ENCODE assay signal across 9 mouse cellular contexts in the genomic region with DNA sequence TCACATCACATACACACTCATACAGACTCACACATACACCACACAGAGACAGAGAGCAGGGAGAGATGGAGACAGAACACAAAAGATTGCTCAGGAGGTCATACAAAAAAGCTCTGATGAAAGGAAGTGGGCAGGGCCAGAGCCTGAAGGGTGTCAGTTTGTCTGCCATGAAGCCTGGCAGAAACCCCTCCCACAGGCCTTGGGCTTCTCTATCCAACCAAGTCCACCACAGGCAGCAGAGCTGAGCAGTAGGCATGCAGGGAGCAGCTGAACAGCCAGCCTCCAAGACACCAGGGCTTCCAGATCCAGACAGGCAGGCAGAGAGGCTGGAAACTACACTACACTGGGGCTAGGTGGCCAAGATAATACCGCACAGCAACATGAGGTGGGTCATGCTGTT. TPM values are rescaled to one million over a fixed set of nuclear protein-coding genes. Genes with fewer than 3 reads are reported as not detected.
DNase-seq lines count a peak whose midpoint lies in the region; ATAC-seq and TF ChIP-seq lines count a peak whose summit lies in the region.
"Had no signal": no experiment of that assay in that cellular context is flagged by ENCODE, and none has a peak within 500 bp of the region (broad histone marks: within the 10 kb centered on the region; RNA-seq: fewer than 3 reads in every experiment).

No protein-coding gene starts in this region.

- intact Hi-C loops in gastrocnemius, postnatal 14 days (cut with DNase I; ENCODE audit: low total_unique reads), result no loop called here

- no peak for ATAC-seq in lung, embryonic 15.5 days (ENCODE audit: borderline replicate concordance, extremely low read depth, low FRiP score, low TSS enrichment)
- ATAC-seq in forebrain, postnatal 0 days, result peak; percentile 55; the same call in 1 of the 2 replicates
- no peak for ATAC-seq in midbrain, embryonic 15.5 days (replicated peaks)
- no peak for ATAC-seq in liver, embryonic 11.5 days (replicated peaks; ENCODE audit: low FRiP score)

- no peak overlapping the region for H3K4me2 ChIP-seq in lung, embryonic 15.5 days
- no peak overlapping the region for H3K4me2 ChIP-seq in forebrain, postnatal 0 days (ENCODE audit: low read depth)
- no peak overlapping the region for H3K4me2 ChIP-seq in midbrain, embryonic 15.5 days
- no peak overlapping the region for H3K4me2 ChIP-seq in liver, embryonic 11.5 days

- no peak for TF ChIP-seq CTCF in cortical plate, adult 2 months (IDR thresholded peaks at IDR 0.05; ENCODE audit: extremely low read depth, insufficient read depth, low read length)
- TF ChIP-seq CTCF in forebrain, postnatal 0 days (IDR thresholded peaks at IDR 0.05; ENCODE audit: low read depth), result no peak

- 0 out of 2 replicates have a peak, but pooled peaks have one; percentile 18 for TF ChIP-seq POLR2A in cortical plate, adult 2 months (IDR thresholded peaks at IDR 0.05; ENCODE audit: extremely low read depth, insufficient read depth, low read length)

- H3K4me3 ChIP-seq in lung, embryonic 15.5 days, result no peak overlapping the region
- no peak overlapping the region for H3K4me3 ChIP-seq in cortical plate, adult 2 months (ENCODE audit: insufficient read depth, low read length)
- H3K4me3 ChIP-seq in forebrain, postnatal 0 days (ENCODE audit: low read depth, low read length), result no peak overlapping the region
- H3K4me3 ChIP-seq in midbrain, embryonic 15.5 days, result no peak overlapping the region
- H3K4me3 ChIP-seq in liver, embryonic 11.5 days (ENCODE audit: low read depth, low read length), result no peak overlapping the region

- H3K36me3 ChIP-seq in lung, embryonic 15.5 days, result peaks cover 14% of the 10 kb centered on the region
- peaks cover 24% of the 10 kb centered on the region for H3K36me3 ChIP-seq in forebrain, postnatal 0 days (ENCODE audit: insufficient read depth)
- H3K36me3 ChIP-seq in midbrain, embryonic 15.5 days (replicated peaks), result peaks cover 19% of the 10 kb centered on the region
- peaks cover 14% of the 10 kb centered on the region for H3K36me3 ChIP-seq in liver, embryonic 11.5 days (ENCODE audit: control insufficient read depth, insufficient read depth, low read length)

- no peaks in the 10 kb centered on the region for H3K27me3 ChIP-seq in lung, embryonic 15.5 days
- H3K27me3 ChIP-seq in forebrain, postnatal 0 days (ENCODE audit: insufficient read depth, low read length), result no peaks in the 10 kb centered on the region
- H3K27me3 ChIP-seq in midbrain, embryonic 15.5 days (replicated peaks), result no peaks in the 10 kb centered on the region
- no peaks in the 10 kb centered on the region for H3K27me3 ChIP-seq in liver, embryonic 11.5 days (replicated peaks; ENCODE audit: control insufficient read depth, insufficient read depth, low read length)

- H3K9ac ChIP-seq in lung, embryonic 15.5 days, result no peak overlapping the region
- no peak overlapping the region for H3K9ac ChIP-seq in forebrain, postnatal 0 days
- H3K9ac ChIP-seq in midbrain, embryonic 15.5 days, result no peak overlapping the region
- no peak overlapping the region for H3K9ac ChIP-seq in liver, embryonic 11.5 days (ENCODE audit: low read depth, low read length)

- H3K27ac ChIP-seq in lung, embryonic 15.5 days, result peak overlapping the region; percentile 41; the same call in 1 of the 2 replicates
- H3K27ac ChIP-seq in cortical plate, adult 2 months (ENCODE audit: insufficient read depth, low read length), result no peak overlapping the region
- no peak overlapping the region for H3K27ac ChIP-seq in forebrain, postnatal 0 days (ENCODE audit: low read depth, low read length)
- 0 out of 2 replicates have a peak overlapping the region, but pooled peaks have one; percentile 15 for H3K27ac ChIP-seq in midbrain, embryonic 15.5 days
- no peak overlapping the region for H3K27ac ChIP-seq in liver, embryonic 11.5 days (ENCODE audit: low read depth, low read length)
- H3K27ac ChIP-seq: macrophage had no signal

- DNase-seq in lung, postnatal 25 days (ENCODE audit: low spot score), result no peak
- no peak for DNase-seq in forebrain, postnatal 0 days
- no peak for DNase-seq in cerebellum, postnatal 25 days
- DNase-seq in gastrocnemius, postnatal 14 days, result no peak
- DNase-seq in liver, embryonic 11.5 days (ENCODE audit: low spot score), result no peak

- WGBS in lung, embryonic 15.5 days, result 82% methylated on average over 1 of the region's 1 CpGs
- WGBS in forebrain, postnatal 0 days, result 82% methylated on average over 1 of the region's 1 CpGs
- 74% methylated on average over 1 of the region's 1 CpGs for WGBS in midbrain, embryonic 15.5 days
- WGBS in liver, embryonic 11.5 days, result 81% methylated on average over 1 of the region's 1 CpGs

- no peaks in the 10 kb centered on the region for H3K9me3 ChIP-seq in lung, embryonic 15.5 days
- H3K9me3 ChIP-seq in forebrain, postnatal 0 days (ENCODE audit: low read length), result no peaks in the 10 kb centered on the region
- no peaks in the 10 kb centered on the region for H3K9me3 ChIP-seq in midbrain, embryonic 15.5 days
- no peaks in the 10 kb centered on the region for H3K9me3 ChIP-seq in liver, embryonic 11.5 days (ENCODE audit: control insufficient read depth, low read length)

- H3K4me1 ChIP-seq in lung, embryonic 15.5 days, result peaks cover 38% of the 10 kb centered on the region
- H3K4me1 ChIP-seq in cortical plate, adult 2 months (ENCODE audit: control insufficient read depth, insufficient read depth, low read length), result no peaks in the 10 kb centered on the region
- H3K4me1 ChIP-seq in forebrain, postnatal 0 days (ENCODE audit: insufficient read depth), result no peaks in the 10 kb centered on the region
- peaks cover 29% of the 10 kb centered on the region for H3K4me1 ChIP-seq in midbrain, embryonic 15.5 days
- peaks cover 23% of the 10 kb centered on the region for H3K4me1 ChIP-seq in liver, embryonic 11.5 days (replicated peaks; ENCODE audit: control insufficient read depth, insufficient read depth, low read length)

RNA-seq across cellular contexts. Expression of a gene that starts 54.6 kb away (rescaled TPM):
- polyA plus RNA-seq in lung, embryonic 15.5 days (2015; fragmentation: Nextera tagmentation; extraction: Ambion mirVana), result 2,618 and 2,638 TPM in 2 replicates
- polyA plus RNA-seq in cortical plate, adult 2 months (2012; rRNA removed), result 1,064 and 1,106 TPM in 2 replicates
- total RNA-seq in forebrain, postnatal 0 days (2014; rRNA removed), result 2,455 and 2,516 TPM in 2 replicates
- 4,096 and 4,381 TPM in 2 replicates for polyA plus RNA-seq in forebrain, postnatal 0 days (2015; fragmentation: Nextera tagmentation; extraction: Ambion mirVana)
- polyA plus RNA-seq in midbrain, embryonic 15.5 days (2015; fragmentation: Nextera tagmentation; extraction: Ambion mirVana), result 4,418 and 4,467 TPM in 2 replicates
- total RNA-seq in gastrocnemius, postnatal 14 days (2021), result 100 to 1,000 TPM; 308 to 391 TPM
- polyA plus RNA-seq in liver, embryonic 11.5 days (2014; fragmentation: Nextera tagmentation; extraction: Ambion mirVana), result 1,592 and 1,704 TPM in 2 replicates

Comparison
In these comparisons a context has a peak if more than half of its experiments do, and no peak if none do; other contexts are left out.
1. H3K27ac ChIP-seq: peak in lung, embryonic 15.5 days (single experiment) and midbrain, embryonic 15.5 days (single experiment); none in cortical plate, adult 2 months (single experiment), forebrain, postnatal 0 days (single experiment) and liver, embryonic 11.5 days (single experiment).